Mouse (Mus musculus): ENCODE results near the gene Gm49486. TPM values are rescaled to one million over a fixed set of nuclear protein-coding genes. Genes with fewer than 3 reads are reported as not detected.

The Gm49486 gene
- polyA plus RNA-seq, 1 experiment from 2014 or later, result 0.68 TPM

DNA sequence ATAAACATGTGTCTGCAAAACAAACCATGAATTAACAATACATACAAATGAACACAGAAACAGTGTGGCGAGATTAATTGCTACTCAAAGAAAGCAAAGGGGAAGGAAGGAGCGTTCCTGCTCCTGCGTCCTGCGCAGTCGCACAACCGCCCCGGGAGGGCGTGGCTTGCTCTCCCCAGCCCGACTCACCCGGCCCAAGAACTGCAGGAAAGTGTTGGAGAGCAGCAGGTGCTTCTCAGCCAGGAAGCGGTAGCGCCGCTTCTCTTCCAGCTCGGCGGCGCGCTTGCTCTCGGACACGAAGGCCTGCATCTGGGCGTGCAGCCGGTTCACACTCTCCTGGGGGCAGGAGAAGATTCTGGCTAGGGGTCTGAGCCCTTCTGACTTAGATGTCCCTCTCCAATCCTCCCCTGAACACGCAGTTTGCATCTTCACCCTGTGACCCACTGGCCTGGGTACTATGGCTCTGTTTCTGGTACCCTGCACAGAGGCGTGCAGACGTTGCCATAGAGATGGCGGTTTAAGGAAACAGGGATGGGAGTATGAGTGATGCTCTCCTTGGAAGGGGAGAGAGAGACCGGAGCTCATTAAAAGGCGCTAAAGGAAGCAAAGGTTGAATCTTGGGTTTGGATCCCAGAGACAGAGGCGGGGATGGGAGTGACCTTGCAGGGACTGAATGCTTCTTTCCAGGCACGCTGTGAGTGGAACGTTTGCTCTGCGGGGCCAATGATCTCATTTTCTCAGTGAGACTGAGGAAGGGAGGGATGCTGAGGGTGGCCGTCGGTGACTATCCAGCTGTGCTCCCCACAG is 41.3 kb downstream of the Gm49486 start:
- Histone ChIP-seq H3K27me3 (ENCODE audit: control insufficient read depth, insufficient read depth, low read length) (0 out of 2 replicates have a peak, but pooled peaks cover 2% of the 10 kb centered on the region), H3K4me2 (replicated peaks; ENCODE audit: low read depth, low read length) (peak overlapping the region; percentile 48), H3K4me1 (replicated peaks; ENCODE audit: control insufficient read depth, insufficient read depth, low read length) (no peaks in the 10 kb centered on the region), H3K9me3 (ENCODE audit: control insufficient read depth, low read length) (no peaks in the 10 kb centered on the region), H3K27ac (ENCODE audit: low read depth, low read length) (no peak overlapping the region), H3K4me3 (ENCODE audit: low read depth, low read length) (peak overlapping the region; percentile 23), H3K9ac (ENCODE audit: low read depth, low read length) (no peak overlapping the region), H3K36me3 (ENCODE audit: control insufficient read depth, insufficient read depth, low read length) (no peaks in the 10 kb centered on the region)
- DNase-seq (ENCODE audit: low spot score) (peak; percentile 77), ATAC-seq (ENCODE audit: low FRiP score) (peak; percentile 70; the same call in 1 of the 2 replicates)
- WGBS, result under 1% methylated on average over 33 of the region's 33 CpGs

DNA sequence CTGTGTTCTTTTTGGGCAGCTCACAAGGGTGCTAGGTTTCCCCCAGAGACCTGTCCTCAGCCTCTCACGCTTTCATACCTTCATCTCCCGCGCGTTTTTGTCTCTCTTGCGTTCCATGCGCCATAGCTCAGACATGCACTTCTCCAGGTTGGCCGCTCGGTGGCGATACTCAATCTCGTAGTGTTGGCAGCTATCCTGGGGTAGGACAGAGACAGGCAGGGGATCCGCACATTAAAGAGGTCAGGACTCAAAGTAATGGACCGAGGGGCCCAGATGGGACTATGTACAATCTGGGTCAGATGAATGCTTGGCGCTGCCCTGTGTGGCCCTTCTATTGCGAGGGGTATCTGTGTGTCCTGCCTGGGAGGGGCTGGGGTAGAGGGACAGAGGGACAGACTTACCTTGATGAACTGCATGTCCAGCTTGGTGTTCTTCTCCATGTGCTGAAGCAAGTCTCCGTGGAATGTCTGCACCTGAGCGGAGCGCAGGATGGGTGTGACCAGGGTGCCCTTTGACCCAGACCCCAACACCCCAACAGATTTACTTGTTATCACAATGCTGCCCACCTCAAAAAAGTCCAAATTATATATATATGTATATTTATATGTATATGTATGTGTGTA is 42.0 kb downstream of the Gm49486 start:
- no peak overlapping the region for H3K9ac ChIP-seq (ENCODE audit: low read depth, low read length)
- no peak overlapping the region for H3K27ac ChIP-seq (ENCODE audit: low read depth, low read length)
- ATAC-seq (ENCODE audit: low FRiP score), result peak; percentile 51; the same call in 1 of the 2 replicates

DNA sequence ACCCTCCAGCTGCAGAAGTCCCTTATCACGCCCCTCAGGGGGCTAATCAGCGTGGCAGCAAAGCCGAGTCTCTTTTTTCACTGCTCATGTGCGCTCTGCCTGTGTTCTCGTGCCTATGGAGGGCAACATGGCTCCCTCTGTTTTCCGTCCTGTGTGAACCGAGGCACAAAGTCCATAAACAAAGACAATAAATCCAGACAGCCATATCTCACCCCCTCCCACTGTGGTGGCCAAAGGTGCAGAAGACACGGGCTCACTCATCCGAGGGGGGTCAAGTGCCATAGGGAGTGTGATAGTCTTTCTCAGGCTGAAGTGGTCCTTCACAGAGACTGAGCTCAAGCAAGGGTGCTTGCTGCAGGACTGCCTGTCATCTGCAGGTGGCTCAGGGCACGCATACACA is 43.8 kb downstream of the Gm49486 start:
- no peak for DNase-seq (ENCODE audit: low spot score)
- 57% methylated on average over 10 of the region's 10 CpGs for WGBS

More for the DNA sequence above, 42.0 kb downstream of the Gm49486 start:
- Histone ChIP-seq H3K36me3 (ENCODE audit: control insufficient read depth, insufficient read depth, low read length) (no peaks in the 10 kb centered on the region), H3K9me3 (ENCODE audit: control insufficient read depth, low read length) (no peaks in the 10 kb centered on the region), H3K4me1 (replicated peaks; ENCODE audit: control insufficient read depth, insufficient read depth, low read length) (no peaks in the 10 kb centered on the region), H3K4me3 (ENCODE audit: low read depth, low read length) (peak overlapping the region; percentile 23), H3K4me2 (replicated peaks; ENCODE audit: low read depth, low read length) (peak overlapping the region; percentile 48), H3K27me3 (ENCODE audit: control insufficient read depth, insufficient read depth, low read length) (0 out of 2 replicates have a peak, but pooled peaks cover 2% of the 10 kb centered on the region)
- WGBS, result 13% methylated on average over 17 of the region's 17 CpGs
- DNase-seq (ENCODE audit: low spot score), result peak; percentile 78

DNA sequence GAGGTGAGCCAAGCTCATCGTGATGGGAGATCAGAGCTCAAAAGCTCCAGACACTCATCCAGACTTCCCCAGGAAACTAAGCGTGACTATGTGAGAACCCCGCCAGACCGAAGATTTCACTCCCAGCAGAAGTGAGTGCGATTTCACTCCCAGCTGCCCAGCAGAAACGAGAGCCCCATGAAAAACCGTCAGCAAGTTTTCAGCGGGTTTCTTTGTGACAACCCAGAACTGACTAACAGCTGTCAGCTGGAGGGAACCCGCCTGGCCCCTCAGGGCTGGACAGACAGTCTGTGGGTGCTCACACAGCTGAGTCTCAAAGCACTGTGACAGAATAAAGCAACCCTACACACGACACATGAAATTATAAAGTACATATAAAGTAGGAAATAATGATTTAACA is 48.5 kb downstream of the Gm49486 start:
- H3K9ac ChIP-seq (ENCODE audit: low read depth, low read length), result no peak overlapping the region
- H3K27me3 ChIP-seq (ENCODE audit: control insufficient read depth, insufficient read depth, low read length), result no peaks in the 10 kb centered on the region
- no peaks in the 10 kb centered on the region for H3K9me3 ChIP-seq (ENCODE audit: control insufficient read depth, low read length)
- H3K4me1 ChIP-seq (replicated peaks; ENCODE audit: control insufficient read depth, insufficient read depth, low read length), result no peaks in the 10 kb centered on the region
- H3K27ac ChIP-seq (ENCODE audit: low read depth, low read length), result no peak overlapping the region
- H3K4me2 ChIP-seq (replicated peaks; ENCODE audit: low read depth, low read length), result no peak overlapping the region
- no peaks in the 10 kb centered on the region for H3K36me3 ChIP-seq (ENCODE audit: control insufficient read depth, insufficient read depth, low read length)
- WGBS, result 65% methylated on average over 10 of the region's 10 CpGs
- DNase-seq (ENCODE audit: low spot score) (no peak), ATAC-seq (ENCODE audit: low FRiP score) (no peak)
- no peak overlapping the region for H3K4me3 ChIP-seq (ENCODE audit: low read depth, low read length)

More for the DNA sequence above, 43.8 kb downstream of the Gm49486 start:
- no peaks in the 10 kb centered on the region for H3K4me1 ChIP-seq (replicated peaks; ENCODE audit: control insufficient read depth, insufficient read depth, low read length)
- H3K4me3 ChIP-seq (ENCODE audit: low read depth, low read length), result no peak overlapping the region
- no peak overlapping the region for H3K4me2 ChIP-seq (replicated peaks; ENCODE audit: low read depth, low read length)
- no peaks in the 10 kb centered on the region for H3K27me3 ChIP-seq (ENCODE audit: control insufficient read depth, insufficient read depth, low read length)
- no peak overlapping the region for H3K9ac ChIP-seq (ENCODE audit: low read depth, low read length)
- no peaks in the 10 kb centered on the region for H3K36me3 ChIP-seq (ENCODE audit: control insufficient read depth, insufficient read depth, low read length)
- no peaks in the 10 kb centered on the region for H3K9me3 ChIP-seq (ENCODE audit: control insufficient read depth, low read length)
- H3K27ac ChIP-seq (ENCODE audit: low read depth, low read length), result no peak overlapping the region
- no peak for ATAC-seq (ENCODE audit: low FRiP score)

DNA sequence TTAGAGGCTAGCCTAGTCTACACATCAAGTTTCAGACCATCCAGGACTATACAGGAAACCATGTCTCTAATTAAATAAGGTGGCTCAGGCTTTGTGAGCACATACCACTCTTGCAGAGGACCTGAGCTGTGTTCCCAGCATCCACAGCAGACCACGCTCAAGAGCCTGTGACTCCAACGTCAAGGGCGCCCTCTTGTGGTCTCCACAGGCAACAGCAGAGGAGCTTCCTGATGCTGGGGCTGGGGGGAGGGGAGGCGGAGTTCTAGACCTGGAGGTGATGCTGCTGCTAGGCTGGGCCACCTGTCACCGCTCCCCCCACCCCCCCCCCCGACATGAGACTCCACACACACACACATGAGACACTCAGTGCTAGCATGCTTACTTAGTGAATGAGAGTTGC is 51.0 kb downstream of the Gm49486 start:
- ATAC-seq (ENCODE audit: low FRiP score), result no peak
- Histone ChIP-seq H3K4me1 (replicated peaks; ENCODE audit: control insufficient read depth, insufficient read depth, low read length) (no peaks in the 10 kb centered on the region), H3K27me3 (ENCODE audit: control insufficient read depth, insufficient read depth, low read length) (no peaks in the 10 kb centered on the region), H3K36me3 (ENCODE audit: control insufficient read depth, insufficient read depth, low read length) (no peaks in the 10 kb centered on the region), H3K27ac (ENCODE audit: low read depth, low read length) (no peak overlapping the region), H3K4me2 (replicated peaks; ENCODE audit: low read depth, low read length) (no peak overlapping the region), H3K9ac (ENCODE audit: low read depth, low read length) (no peak overlapping the region), H3K4me3 (ENCODE audit: low read depth, low read length) (no peak overlapping the region), H3K9me3 (ENCODE audit: control insufficient read depth, low read length) (no peaks in the 10 kb centered on the region)
- 28% methylated on average over 6 of the region's 6 CpGs for WGBS
- DNase-seq (ENCODE audit: low spot score), result peak; percentile 53

DNA sequence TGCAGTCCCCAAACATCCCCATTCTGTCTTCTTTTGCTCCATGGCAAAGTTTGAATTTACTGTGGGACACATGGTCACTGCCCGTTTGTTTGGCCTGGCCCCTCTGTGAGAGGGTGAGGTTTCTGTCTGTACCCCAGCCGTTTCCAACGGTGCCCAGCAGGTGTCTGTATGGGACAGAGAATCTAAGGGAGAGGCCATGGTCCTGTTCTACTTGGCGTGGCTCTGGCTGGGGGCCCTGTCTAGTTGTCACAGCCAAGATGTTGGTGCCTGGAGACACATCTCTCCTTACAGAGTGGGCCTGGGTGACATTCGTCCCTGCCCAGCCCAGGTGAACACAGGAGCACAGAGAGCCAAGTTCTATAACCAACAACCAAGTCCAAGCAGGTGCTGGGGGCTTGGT is 51.7 kb downstream of the Gm49486 start:
- H3K27me3 ChIP-seq (ENCODE audit: control insufficient read depth, insufficient read depth, low read length), result no peaks in the 10 kb centered on the region
- H3K36me3 ChIP-seq (ENCODE audit: control insufficient read depth, insufficient read depth, low read length), result no peaks in the 10 kb centered on the region
- WGBS, result 65% methylated on average over 5 of the region's 5 CpGs
- DNase-seq (ENCODE audit: low spot score) (no peak), ATAC-seq (ENCODE audit: low FRiP score) (no peak)
- H3K4me1 ChIP-seq (replicated peaks; ENCODE audit: control insufficient read depth, insufficient read depth, low read length), result no peaks in the 10 kb centered on the region
- H3K9ac ChIP-seq (ENCODE audit: low read depth, low read length), result no peak overlapping the region
- no peak overlapping the region for H3K4me3 ChIP-seq (ENCODE audit: low read depth, low read length)
- H3K9me3 ChIP-seq (ENCODE audit: control insufficient read depth, low read length), result no peaks in the 10 kb centered on the region
- no peak overlapping the region for H3K4me2 ChIP-seq (replicated peaks; ENCODE audit: low read depth, low read length)
- H3K27ac ChIP-seq (ENCODE audit: low read depth, low read length), result no peak overlapping the region

DNA sequence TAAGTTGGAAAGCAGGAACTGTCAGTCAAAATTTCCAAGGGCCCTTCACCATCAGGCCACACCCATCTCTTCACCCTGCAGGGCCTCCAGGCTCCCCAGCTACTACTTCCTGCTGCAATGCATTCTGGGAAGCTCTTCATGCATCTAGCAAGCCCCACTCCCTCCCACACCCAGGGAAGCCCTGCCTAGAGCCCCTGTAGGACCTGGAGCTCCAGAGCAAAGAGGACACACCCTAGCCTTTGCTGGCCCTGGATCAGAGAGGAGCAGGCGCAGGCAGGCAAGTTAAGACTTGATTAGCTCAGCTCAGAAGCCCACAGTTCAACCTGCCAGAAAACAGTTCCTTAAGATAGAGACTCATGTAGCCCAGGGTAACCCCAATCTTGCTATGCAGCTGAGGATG is 52.2 kb downstream of the Gm49486 start:
- no peaks in the 10 kb centered on the region for H3K27me3 ChIP-seq (ENCODE audit: control insufficient read depth, insufficient read depth, low read length)
- ATAC-seq (ENCODE audit: low FRiP score), result no peak
- H3K4me1 ChIP-seq (replicated peaks; ENCODE audit: control insufficient read depth, insufficient read depth, low read length), result no peaks in the 10 kb centered on the region
- no peak for DNase-seq (ENCODE audit: low spot score)
- no peaks in the 10 kb centered on the region for H3K9me3 ChIP-seq (ENCODE audit: control insufficient read depth, low read length)
- H3K27ac ChIP-seq (ENCODE audit: low read depth, low read length), result no peak overlapping the region
- 95% methylated on average over 1 of the region's 1 CpGs for WGBS
- H3K36me3 ChIP-seq (ENCODE audit: control insufficient read depth, insufficient read depth, low read length), result no peaks in the 10 kb centered on the region
- H3K4me3 ChIP-seq (ENCODE audit: low read depth, low read length), result no peak overlapping the region
- H3K9ac ChIP-seq (ENCODE audit: low read depth, low read length), result no peak overlapping the region
- H3K4me2 ChIP-seq (replicated peaks; ENCODE audit: low read depth, low read length), result no peak overlapping the region

DNA sequence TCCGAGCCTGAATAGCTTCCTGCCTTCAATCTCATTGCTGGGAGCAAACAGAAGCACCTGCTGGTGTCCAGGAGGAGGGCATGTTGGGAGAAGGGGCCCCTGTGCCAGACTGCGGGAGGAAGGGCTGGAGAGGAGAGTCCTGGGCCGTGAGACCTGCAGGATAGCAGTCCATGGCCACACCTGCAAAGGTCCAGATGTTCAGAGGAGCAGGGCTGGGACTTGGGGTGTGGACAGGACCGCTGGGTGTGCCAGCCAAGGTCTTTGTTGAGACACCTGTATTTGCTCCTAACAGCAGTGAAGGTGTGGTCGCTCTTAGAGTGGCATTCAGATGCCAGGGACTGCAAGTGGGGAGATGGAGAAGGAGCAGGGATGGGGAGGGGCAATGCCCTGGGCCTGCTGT is 53.2 kb downstream of the Gm49486 start:
- Histone ChIP-seq H3K4me3 (ENCODE audit: low read depth, low read length) (no peak overlapping the region), H3K4me2 (replicated peaks; ENCODE audit: low read depth, low read length) (no peak overlapping the region), H3K9me3 (ENCODE audit: control insufficient read depth, low read length) (no peaks in the 10 kb centered on the region), H3K4me1 (replicated peaks; ENCODE audit: control insufficient read depth, insufficient read depth, low read length) (no peaks in the 10 kb centered on the region), H3K27ac (ENCODE audit: low read depth, low read length) (no peak overlapping the region), H3K9ac (ENCODE audit: low read depth, low read length) (no peak overlapping the region), H3K27me3 (ENCODE audit: control insufficient read depth, insufficient read depth, low read length) (no peaks in the 10 kb centered on the region), H3K36me3 (ENCODE audit: control insufficient read depth, insufficient read depth, low read length) (no peaks in the 10 kb centered on the region)
- 83% methylated on average over 5 of the region's 5 CpGs for WGBS
- DNase-seq (ENCODE audit: low spot score) (no peak), ATAC-seq (ENCODE audit: low FRiP score) (no peak)

DNA sequence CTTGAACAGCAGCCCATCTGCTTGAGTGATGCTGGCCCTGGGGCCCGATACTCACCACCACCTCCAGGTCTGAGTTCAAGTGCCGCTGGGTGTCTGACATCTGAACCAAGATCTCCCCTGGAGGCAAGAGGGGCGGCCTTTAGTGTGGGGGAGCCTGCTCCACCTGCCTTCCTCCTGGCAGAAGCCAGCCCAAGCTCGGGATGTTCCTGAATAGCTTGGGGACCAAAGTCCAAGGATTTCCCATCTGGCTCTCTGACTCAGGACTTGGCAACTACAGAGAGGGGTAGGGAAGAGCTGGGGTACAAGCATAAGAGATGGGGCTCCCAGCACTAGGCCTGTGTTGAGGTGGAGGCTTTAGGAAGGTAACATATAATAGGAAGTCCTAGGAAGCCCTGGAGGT is 54.2 kb downstream of the Gm49486 start:
- Histone ChIP-seq H3K4me2 (replicated peaks; ENCODE audit: low read depth, low read length) (no peak overlapping the region), H3K9ac (ENCODE audit: low read depth, low read length) (no peak overlapping the region), H3K27me3 (ENCODE audit: control insufficient read depth, insufficient read depth, low read length) (no peaks in the 10 kb centered on the region), H3K4me3 (ENCODE audit: low read depth, low read length) (no peak overlapping the region), H3K4me1 (replicated peaks; ENCODE audit: control insufficient read depth, insufficient read depth, low read length) (no peaks in the 10 kb centered on the region), H3K27ac (ENCODE audit: low read depth, low read length) (no peak overlapping the region), H3K9me3 (ENCODE audit: control insufficient read depth, low read length) (no peaks in the 10 kb centered on the region), H3K36me3 (ENCODE audit: control insufficient read depth, insufficient read depth, low read length) (no peaks in the 10 kb centered on the region)
- WGBS, result 84% methylated on average over 4 of the region's 4 CpGs
- no peak for DNase-seq (ENCODE audit: low spot score)
- ATAC-seq (ENCODE audit: low FRiP score), result no peak
